Mouse (Mus musculus): ENCODE results near the gene Tm4sf5.
A peak's percentile ranks its signal among the peaks of the same experiment; 100 is the strongest.
"Not testable (repeated sequence)": the region's sequence is repeated elsewhere in the genome, so short reads cannot be mapped to it uniquely, and the experiment has no call there.

Gene Tm4sf5

DNA sequence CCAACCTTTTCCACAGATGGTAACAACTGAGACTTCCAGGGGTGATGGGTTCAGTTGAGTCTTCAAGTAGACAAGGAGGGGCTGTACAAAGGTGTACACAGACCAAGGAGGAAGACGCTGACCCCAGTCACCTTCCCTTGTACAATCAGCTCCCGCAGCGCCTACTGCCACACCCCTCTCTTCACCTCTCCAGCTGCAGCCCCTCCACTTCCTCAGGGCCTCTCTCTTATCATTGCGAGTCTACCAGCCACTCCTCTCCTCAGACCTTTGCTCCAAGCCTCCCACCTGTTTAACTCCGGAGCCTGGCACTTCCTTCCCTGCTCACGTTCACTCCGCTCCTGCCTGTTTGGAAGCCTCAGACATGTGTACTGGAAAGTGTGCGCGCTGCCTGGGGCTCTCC lies at the start of gene Tm4sf5:
Tm4sf5 (plus strand) TSS at position 275 of the 400 bp plus-strand sequence.
- no peak for DNase-seq (ENCODE audit: low spot score)

DNA sequence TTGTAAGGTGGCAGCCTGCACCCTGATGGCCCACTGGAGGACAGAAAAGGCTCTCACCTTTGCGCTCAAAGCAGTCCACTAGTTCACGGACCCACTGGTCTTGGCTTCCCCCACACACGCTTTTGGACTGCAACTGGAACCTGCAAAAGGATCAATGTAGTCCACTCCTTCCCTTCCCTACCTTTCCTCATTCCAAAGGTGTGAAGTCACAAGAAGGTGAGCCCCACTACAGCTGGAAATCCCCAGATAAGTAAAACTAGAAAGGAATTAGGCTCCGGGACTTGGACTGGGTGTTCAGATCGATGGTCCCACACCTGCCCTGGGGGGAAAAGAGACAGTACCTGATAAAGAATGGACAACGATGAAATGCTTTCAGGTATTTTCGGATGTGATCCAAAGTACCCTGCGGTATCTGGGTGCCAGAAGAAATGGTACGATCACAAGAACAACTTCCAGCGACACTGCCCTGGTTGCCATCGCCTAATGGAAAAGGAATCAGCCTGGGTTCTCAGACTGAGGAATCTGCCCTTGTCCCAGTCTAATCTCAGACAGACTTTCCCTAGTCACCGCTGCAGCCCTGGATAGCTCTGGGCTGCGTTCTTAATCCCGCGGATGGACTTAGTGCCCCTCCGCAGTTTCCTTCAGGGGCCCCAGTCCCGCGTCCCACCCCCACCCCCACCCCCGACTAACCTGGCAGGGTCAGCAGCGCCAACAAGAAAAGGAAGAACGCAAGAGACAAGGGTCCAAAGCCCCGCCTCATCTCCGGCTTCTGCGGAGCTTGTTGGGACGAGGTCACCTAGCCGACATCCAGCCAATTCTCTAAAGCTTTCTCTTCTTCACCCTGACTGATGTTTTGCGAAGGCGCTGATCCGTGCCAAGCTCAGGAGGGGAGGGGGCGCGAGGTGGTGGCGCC lies 46.1 kb upstream of the Tm4sf5 start, which contains the start of gene Zmynd15:
Zmynd15 (plus strand) TSS at position 746 of the 913 bp plus-strand sequence.
- no peak for DNase-seq (ENCODE audit: low spot score)

DNA sequence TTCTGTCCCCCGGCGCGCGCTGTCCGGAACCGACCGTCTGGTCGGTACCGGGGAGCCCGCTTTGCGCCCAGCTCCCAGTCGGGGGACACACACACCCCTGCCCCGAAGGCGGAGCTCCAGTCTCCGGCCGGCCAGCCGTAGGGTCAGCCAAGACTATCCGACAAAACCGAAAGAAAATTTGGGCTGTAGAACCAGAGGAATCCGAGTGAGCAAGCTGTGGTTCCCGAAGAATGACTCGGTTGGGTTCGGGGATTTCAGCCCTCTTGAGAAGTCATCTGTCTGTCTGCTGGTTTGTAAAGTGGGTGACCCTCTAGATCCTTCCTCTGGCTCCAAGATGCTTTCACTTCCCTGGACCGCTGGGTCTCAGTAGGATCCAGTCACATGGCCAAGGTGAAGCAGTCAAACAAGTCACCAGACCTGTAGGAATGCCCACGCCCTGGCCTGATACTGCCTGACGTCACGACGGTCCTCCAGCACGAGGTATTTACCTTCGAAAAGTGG lies 45.4 kb upstream of the Tm4sf5 start, which contains the start of gene Cxcl16:
Cxcl16 (minus strand) TSS at position 384 of the 501 bp plus-strand sequence.
- peak; percentile 17 for DNase-seq (ENCODE audit: low spot score)

DNA sequence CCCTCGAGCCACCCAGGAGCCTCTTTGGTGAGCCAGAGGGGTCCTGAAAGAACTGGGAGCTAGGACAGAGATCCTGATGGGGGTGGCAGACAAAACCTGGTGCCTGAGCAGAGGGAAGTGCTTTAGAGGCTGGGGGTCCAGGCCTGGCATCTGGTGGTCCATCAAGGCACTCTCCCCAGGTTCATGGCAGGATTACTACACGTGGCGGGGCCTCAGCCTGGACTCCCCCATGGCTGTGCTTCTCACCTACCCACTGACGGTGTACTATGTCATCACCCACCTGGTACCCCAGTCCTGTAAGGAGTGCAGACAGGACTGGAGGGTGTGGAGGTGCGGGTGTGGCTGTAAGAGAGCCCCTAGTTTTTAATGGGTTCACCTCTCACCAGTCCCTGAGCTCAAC lies 41.1 kb upstream of the Tm4sf5 start:
- DNase-seq (ENCODE audit: low spot score), result no peak

DNA sequence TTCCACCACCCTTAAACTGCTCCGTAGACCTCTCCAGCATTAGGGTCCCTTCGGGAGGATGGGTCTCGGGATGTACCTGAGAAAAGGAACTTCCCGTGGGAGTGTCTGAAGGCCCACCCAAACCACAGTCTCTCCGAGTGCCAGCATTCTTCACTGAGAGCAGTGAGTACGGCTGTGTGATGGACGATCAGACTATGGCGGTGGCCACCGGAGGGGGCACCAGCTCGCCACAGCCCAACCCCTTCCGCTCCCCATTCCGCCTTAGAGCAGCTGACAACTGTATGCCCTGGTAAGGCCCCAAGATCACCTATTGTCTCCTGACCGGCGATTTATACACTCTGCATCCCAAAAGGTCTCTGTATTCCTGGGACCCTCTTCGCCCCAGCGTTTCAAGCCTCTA lies 39.8 kb upstream of the Tm4sf5 start:
- DNase-seq (ENCODE audit: low spot score), result no peak

DNA sequence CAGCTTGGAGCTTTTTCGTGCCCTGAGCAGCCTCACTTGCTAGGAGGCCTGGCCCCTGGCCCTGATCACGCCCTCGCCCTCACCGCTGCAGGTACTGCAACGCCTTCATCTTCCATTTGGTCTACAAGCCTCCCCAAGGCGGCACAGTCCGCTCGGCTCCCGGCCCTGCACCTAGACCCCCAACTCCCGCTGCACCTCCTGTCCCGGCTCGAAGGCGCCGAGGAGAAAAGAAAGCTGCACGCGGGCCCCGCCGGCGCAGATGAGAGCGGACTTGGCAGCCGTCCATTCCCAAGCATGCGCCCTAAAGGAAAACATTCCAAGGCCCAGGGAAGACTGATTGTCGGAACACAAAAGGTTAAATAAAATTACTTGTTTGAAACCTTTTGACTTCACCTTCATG lies 39.2 kb upstream of the Tm4sf5 start:
- peak; percentile 31 for DNase-seq (ENCODE audit: low spot score)

DNA sequence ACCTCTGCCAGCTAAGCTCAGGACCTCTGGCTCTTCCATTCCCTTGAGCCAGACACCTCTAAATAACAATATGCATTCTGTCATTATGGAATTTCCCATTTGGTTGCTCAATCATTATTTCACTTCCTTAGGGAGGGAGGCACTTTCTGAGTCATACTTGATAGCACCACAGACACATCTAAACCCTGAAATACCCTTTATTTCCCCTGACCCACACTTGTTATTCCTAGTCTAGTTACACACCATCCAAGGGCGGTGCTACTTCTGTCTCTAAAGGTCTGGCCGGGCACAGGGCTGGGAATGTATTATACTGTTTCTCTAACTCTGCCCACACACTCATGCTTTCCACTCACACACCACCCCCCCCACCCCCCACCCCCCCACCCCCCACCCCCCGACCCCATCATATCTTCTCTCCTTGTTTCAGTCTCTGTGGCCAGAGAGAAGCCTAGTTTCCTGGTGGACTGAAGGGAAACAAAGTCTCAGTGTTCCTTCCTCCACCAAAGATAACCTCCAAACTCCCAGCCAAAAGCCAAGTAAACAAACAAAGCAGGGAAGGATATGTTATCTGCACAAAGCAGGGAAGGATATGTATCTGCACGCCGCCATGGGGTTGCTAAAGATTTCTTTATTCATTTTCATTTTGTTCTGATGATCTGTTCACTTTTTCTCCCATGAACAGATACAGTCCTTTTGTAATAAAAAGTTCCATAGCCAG lies 37.0 kb upstream of the Tm4sf5 start:
- DNase-seq (ENCODE audit: low spot score), result no peak

DNA sequence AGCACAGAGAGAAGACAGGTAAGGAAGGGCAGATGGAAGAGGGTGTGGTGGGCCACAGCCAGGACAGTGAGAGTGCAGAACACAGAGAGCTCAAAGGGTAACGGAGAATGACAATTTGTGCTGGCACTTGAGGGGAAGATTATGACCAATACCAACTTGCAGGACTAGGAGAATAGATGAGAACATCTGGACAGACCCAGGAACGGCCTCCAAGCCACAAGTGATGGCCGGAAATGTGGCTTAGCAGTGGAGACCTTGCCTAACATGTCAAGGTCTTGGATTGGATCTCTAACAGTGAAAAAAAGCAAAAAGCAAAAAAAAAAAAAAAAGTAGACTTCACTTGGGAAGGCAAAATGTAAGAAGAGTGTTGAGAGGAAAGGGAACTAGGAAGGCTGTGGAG lies 35.3 kb upstream of the Tm4sf5 start:
- no peak for DNase-seq (ENCODE audit: low spot score)

DNA sequence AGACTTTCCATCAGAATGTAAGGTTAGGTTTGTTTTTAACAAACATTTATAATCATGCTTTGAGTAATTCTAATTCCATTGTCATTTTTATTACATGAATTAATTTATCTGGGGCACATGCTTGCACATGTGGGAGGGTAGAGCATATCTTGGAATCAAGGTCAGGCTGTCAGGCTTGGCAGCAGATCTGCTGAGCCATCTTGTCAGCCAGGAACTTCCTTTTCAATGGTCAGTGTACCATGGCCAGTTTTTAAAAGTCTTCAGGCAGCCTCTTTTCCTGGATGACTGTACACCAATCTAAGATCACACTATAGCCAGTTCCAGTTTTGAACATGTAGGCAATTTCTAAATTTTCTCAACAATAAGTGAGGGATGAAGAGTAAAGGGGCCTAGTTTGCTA lies 32.3 kb upstream of the Tm4sf5 start:
- no peak for DNase-seq (ENCODE audit: low spot score)

DNA sequence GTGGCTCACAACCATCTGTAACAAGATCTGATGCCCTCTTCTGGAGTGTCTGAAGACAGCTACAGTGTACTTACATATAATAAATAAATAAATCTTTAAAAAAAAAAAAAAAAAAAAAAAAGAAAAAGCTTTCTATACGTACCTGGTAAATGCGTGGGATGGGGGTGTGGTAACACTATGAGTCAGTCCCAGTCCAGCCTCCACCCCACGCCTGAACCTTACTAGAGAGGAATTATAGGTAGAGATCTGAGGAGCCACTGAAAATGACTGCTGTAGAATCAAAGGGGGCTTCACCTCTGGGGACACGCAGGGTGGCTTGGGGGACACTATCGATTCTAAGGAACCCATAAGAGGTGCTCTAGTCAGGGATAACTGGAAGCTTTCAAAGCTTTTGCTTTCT lies 31.8 kb upstream of the Tm4sf5 start:
- DNase-seq (ENCODE audit: low spot score), result not testable (repeated sequence)

DNA sequence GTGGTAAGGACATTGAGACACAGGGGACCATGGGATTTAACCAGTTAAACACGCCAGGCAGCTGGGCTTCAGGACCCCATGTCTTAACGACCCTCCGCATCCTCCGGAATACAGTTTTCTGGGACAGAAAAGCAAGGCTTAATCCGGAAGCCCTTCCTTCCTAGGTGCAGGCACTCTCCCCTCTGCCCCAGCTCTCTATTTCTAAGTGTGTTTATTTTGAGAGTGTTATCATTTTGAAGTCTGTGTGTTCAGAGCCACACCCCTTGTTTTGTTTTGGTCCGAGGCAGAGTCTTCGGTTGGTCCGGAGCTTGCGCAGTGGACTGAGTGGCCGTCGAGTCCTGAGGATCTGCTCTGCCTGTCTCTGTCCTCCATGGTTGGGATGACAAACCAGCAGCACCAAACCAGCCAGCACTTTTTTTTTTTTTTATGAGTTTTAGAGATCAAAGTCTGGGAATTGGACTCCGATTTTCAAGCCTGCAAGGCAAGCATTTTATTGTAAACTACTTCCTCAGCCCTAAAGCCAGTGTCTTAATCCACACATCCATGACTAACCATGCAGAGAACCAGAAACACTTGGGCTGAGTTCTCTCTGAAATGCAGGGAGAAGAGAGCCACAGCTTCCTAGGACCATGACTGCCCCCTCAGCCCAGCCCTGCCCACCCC lies 30.0 kb upstream of the Tm4sf5 start:
- DNase-seq (ENCODE audit: low spot score), result no peak

DNA sequence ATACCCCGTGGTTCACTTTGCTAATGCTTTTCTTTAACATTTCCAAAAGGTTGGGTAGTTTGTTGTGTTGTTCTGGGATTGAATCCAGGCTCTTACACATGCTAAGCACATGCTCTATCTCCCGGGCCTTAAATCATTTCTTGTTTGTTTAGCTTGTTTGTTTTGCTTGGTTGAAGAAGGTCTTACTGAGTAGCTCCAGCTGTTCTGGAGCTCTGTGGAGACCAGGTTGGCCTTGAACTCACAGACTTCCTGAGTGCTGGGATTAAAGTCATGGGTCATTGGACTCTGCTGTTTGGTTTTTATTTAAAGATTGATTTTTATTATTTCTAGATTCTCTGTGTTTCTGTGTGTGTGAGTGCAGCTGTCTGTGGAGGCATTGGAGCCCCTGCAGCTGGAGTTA lies 19.5 kb upstream of the Tm4sf5 start:
- no peak for DNase-seq (ENCODE audit: low spot score)

DNA sequence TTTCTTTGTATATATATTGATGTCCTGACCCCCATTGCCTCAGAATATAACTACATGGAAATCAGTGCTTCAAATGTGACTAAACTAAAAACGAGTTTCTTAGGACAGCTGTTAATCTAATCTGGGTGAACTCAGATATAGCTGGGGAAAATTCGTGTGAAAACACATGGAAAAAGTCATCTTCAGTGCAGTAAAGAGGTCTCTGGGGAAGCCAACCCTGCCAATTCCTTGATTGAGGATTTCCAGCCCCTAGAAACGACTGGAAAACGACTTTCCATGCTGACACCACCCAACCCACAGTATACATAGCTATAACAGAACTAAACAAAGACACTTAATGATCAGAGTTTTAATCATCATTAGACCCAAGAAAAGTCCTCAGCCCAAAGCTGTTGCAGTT lies 17.2 kb upstream of the Tm4sf5 start:
- no peak for DNase-seq (ENCODE audit: low spot score)

DNA sequence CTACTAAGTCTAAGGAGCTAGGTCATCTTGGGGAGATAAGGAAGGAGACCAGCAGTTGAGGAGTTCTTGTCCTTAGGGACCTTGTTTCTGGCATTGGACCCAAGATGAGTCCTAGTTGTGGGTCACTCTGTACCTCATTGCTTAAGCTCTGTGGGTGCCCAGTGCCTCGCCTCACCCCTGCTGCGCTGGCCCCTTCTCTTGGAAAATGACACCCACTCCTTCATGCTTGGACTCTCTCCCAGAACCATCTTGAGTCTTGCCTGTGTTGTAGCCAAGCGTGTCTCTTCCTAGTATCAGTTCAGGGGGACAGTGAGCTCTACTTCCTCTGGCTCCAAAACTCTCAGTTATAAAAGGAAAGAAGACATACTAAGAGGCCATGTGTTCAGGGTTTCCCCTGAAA lies 15.9 kb upstream of the Tm4sf5 start:
- DNase-seq (ENCODE audit: low spot score), result no peak

DNA sequence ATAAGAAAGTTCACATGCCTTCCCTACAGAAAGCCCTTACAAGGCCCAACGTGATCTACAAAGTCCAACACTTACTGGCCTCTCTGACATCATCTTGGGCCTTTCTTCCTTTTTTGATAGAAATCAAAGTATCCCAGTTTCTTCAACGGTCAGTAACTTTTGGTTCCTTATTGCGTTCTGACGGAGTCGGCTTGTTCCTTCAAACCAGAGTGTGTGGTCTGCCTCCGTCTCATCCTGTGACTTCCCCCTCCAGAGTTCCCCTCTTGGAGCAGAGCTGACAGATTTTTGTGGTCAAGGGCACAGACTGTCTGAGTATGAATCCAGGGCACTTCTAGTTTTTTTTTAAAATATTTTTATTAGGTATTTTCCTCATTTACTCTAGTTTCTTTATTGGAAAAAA lies 15.4 kb upstream of the Tm4sf5 start:
- no peak for DNase-seq (ENCODE audit: low spot score)

DNA sequence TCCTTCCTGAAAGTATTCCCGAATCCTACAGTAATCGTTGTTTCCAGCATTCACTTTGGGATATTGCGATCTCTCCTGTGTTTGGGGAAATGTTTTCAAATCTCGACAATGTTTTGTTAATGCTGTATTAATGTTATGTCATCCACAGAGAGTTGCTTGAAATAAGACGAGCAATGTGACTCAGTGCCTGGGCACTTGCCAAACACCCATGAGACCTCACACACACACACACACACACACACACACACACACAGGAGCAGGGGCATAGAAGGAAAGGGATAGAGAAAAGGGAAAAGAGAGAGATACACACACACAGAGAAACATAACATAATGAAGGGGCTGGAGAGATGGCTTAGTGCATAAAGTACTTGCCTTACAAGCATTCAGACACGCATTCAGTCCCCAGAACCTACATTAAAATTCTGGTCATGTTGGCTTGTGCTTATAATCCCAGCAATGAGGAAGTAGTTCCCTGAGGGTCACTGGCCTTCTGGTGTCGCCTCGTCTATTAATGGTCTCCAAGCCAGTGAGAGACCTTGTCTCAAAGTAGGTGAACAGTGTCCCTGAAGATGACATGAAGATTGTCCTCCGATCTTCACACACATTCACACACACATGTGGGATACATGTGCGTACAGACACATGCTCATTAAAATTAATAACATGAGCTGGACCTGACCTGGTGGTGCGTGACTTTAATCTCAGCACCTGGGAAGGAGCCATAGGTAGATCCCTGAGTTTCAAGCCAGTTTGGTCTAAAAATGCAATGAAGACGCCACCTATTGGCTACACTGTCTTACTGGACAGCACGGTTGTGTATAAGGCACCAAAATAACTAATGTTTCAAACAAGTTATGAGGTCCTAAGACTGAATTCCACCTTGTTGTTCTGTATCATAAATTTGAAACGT lies 5.2 kb upstream of the Tm4sf5 start:
- no peak for DNase-seq (ENCODE audit: low spot score)

DNA sequence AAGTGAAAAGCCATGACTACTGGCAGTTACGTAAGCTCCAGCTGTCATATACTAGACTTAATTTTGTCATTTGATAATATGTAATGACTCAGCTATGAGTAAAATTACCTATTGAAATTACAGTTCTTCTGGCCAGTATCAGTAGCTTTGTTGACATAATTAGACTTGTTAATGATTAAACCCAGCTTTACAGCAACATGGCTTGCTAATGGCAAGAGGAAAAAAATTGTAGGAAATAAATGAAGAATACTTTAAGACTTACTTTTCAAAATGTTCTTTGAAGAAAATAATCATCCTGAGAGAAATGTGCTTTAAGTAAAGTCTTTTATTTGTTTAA lies 4.6 kb upstream of the Tm4sf5 start:
- no peak for DNase-seq (ENCODE audit: low spot score)

DNA sequence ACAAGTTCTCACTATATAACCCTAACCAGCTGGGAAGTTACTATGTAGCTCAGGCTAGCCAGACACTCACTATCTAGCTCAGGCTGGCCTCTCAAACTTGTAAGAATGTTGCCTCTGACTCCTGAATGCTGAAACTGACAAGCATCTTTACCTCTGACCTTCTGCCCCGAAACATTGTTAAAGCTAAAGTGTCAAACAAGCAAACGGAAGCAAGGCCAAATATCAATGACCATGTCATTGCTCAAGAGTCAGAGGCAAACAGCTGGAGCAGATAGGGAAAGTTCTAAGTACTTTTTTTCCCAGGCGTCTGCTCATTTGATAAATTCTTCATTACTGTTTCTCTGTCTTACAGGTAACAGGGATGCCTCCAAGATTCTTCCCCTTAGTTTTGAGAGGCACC lies 3.0 kb upstream of the Tm4sf5 start:
- DNase-seq (ENCODE audit: low spot score), result no peak

DNA sequence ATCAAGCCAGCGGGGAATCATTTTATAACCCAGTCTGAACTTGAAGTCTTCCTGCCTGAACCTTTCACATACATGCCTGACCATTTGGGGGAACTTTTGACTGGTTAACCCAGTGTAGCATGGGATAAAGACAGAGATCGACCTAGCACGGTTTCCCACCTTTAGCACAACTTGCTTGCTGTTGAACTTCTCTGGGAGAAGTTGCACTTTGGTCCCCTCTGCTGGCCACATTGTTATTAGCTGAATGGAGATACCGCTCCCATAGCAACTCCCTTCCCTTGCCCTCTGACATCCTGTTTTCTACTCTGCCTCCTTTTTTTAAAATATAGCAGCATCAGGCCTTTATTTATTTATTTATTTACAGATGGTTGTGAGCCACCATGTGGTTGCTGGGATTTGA lies 1.3 kb downstream of the Tm4sf5 start:
- DNase-seq (ENCODE audit: low spot score), result peak; percentile 72

DNA sequence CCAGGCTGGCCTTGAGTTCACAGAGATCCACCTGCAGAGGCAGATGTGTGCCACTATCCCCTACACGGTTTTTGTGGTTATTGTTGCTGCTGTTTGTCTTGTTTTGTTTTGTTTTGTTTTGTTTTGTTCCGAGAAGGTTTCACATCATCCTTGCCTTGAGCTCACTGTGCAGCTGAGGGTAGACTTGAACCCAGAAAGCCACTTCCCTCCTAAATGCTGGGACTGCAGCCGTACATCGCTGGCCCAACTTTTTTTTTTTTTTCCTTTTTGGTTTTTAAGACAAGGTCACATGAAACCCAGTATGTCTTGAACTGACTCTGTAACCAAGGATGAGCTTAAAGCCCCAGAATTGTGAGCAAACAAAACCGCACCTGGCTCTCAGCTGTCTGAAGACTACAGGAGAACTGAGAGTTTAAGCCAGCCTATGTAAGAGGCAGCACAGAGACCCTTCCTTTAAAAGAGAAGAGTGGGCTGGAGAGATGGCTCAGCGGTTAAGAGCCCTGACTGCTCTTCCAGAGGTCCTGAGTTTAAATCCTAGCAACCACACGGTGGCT lies 2.0 kb downstream of the Tm4sf5 start:
- no peak for DNase-seq (ENCODE audit: low spot score)

All from ovary, postnatal 14 days (tissue).